Mouse (Mus musculus) liver, adult 2 months (tissue): ENCODE measurements around the gene Sf1.

Source experiments
- CTCF ChIP-seq: fragments of 200-500 bp; IDR thresholded peaks from 2 replicates; pipeline ENCODE4 v1.5.1; 2011; ENCODE audit warnings: low read depth, low read length, control low read depth
- POLR2A ChIP-seq: fragments of 200-500 bp; IDR thresholded peaks from 2 replicates; pipeline ENCODE4 v1.6.1; 2011; ENCODE audit warnings: low read length, control low read depth; ENCODE audit not compliant: insufficient read depth; ENCODE audit errors: extremely low read depth

DNA sequence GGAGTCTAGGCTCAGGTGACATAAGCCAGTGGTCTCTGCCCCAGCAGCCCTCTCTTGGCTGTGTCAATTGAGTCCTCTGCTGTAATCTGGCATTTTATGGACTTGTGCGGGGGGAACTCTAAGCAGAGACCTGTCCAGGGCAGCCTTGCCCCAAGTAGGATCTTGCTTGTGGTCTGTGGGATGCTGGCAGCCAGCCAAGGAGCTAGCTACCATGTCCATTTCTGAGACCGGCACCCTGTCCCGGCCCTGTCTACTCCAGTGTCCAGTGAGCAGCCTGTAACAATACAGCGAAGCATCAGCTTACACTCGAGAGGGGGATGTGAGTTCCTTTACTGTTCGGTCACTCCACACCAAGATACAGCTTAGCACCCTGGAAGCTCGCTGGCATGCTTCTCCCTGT is 9.5 kb upstream of the Sf1 start:
- no peak for TF ChIP-seq CTCF
- TF ChIP-seq POLR2A, result no peak
